Mouse (Mus musculus) testis, adult 2 months (tissue): Measurements from ENCODE around the gene Gm42372.

Experiments used
- CTCF ChIP-seq: fragments of 200-500 bp; IDR thresholded peaks from 2 replicates; pipeline ENCODE4 v1.5.1; 2012; ENCODE audit warnings: low read depth, mild to moderate bottlenecking, inconsistent platforms, low read length, moderate library complexity; ENCODE audit not compliant: control insufficient read depth, insufficient read depth, insufficient replicate concordance
- POLR2A ChIP-seq: fragments of 200-500 bp; IDR thresholded peaks from 2 replicates; pipeline ENCODE4 v1.6.1; 2012; ENCODE audit warnings: low read depth, mild to moderate bottlenecking, inconsistent platforms, low read length, moderate library complexity; ENCODE audit not compliant: control insufficient read depth

DNA sequence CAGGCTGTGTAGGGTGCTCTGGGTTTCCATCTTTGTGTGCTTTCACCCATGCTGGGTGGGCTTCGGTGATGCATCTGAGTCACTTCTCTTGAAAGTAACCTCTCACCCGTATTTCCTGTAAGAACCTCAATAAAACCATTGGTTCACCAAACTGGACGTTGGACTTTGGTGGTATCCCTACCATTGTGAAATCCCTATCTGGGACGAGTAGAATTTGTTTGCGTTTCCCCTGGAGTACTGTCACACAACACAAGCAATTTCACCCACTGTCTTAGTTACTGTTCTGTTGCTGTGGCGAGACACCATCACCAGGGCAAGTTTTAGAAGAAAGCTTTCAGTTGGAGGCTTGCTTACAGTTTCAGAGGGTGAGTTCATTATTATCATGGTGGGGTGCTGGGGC lies 14.5 kb upstream of the Gm42372 start:
- no peak for TF ChIP-seq CTCF
- no peak for TF ChIP-seq POLR2A
